Mouse (Mus musculus) frontal cortex, postnatal 25 days (tissue): Measurements from ENCODE around the gene Fut8.

Experiments used
- DNase-seq, 2 experiments: peaks; one replicate each; pipeline ENCODE4 v3.0.0; 2022; ENCODE audit warnings: low spot score in 2 of 2

Gene Fut8

GRCm38 (mm10) chr12:77305502-77305901, 67.6 kb downstream of the Fut8 start:
- no peak for DNase-seq

- no peak for DNase-seq
Measured at GRCm38 (mm10) chr12:77306759-77307314, 68.9 kb downstream of the Fut8 start.

GRCm38 (mm10) chr12:77309507-77309906, 71.6 kb downstream of the Fut8 start:
- no peak for DNase-seq

- no peak for DNase-seq
Measured at GRCm38 (mm10) chr12:77313502-77313901, 75.6 kb downstream of the Fut8 start.

- DNase-seq, result no peak
Measured at GRCm38 (mm10) chr12:77324142-77324541, 86.2 kb downstream of the Fut8 start.

- no peak for DNase-seq
Measured at GRCm38 (mm10) chr12:77346521-77346920, 108.6 kb downstream of the Fut8 start.

- no peak for DNase-seq
Measured at GRCm38 (mm10) chr12:77349543-77349942, 111.6 kb downstream of the Fut8 start.

- no peak for DNase-seq
Measured at GRCm38 (mm10) chr12:77415720-77416119, 177.8 kb downstream of the Fut8 start.

GRCm38 (mm10) chr12:77421667-77422393, 183.9 kb downstream of the Fut8 start:
- no peak for DNase-seq

- no peak for DNase-seq
Measured at GRCm38 (mm10) chr12:77426093-77426492, 188.2 kb downstream of the Fut8 start.

- no peak for DNase-seq
Measured at GRCm38 (mm10) chr12:77428165-77428564, 190.2 kb downstream of the Fut8 start.

- DNase-seq, result no peak
Measured at GRCm38 (mm10) chr12:77429381-77429780, 191.5 kb downstream of the Fut8 start.

- DNase-seq, result no peak
Measured at GRCm38 (mm10) chr12:77436733-77437132, 198.8 kb downstream of the Fut8 start.

GRCm38 (mm10) chr12:77450816-77451215, 212.9 kb downstream of the Fut8 start:
- DNase-seq, result no peak

- no peak for DNase-seq
Measured at GRCm38 (mm10) chr12:77466178-77466577, 228.3 kb downstream of the Fut8 start.

GRCm38 (mm10) chr12:77479931-77480330, 242.0 kb downstream of the Fut8 start:
- no peak for DNase-seq

- DNase-seq, result no peak
Measured at GRCm38 (mm10) chr12:77481153-77481552, 243.2 kb downstream of the Fut8 start.

GRCm38 (mm10) chr12:77481799-77482198, 243.9 kb downstream of the Fut8 start:
- DNase-seq, result no peak

GRCm38 (mm10) chr12:77483180-77483855, 245.4 kb downstream of the Fut8 start:
- DNase-seq, result no peak

- no peak for DNase-seq
Measured at GRCm38 (mm10) chr12:77484761-77485160, 246.8 kb downstream of the Fut8 start.

GRCm38 (mm10) chr12:77491478-77491877, 253.6 kb downstream of the Fut8 start:
- no peak for DNase-seq

GRCm38 (mm10) chr12:77495781-77496180, 257.9 kb downstream of the Fut8 start:
- DNase-seq, result no peak

- DNase-seq, result no peak
Measured at GRCm38 (mm10) chr12:77498153-77498552, 260.2 kb downstream of the Fut8 start.
